Mouse (Mus musculus) retina, postnatal 1 day (tissue): ENCODE results near the gene Zbtb22.

ENCODE experiments used
- DNase-seq: peaks from one replicate; pipeline ENCODE4 v3.0.0-alpha.2; 2012

The Zbtb22 gene

DNA sequence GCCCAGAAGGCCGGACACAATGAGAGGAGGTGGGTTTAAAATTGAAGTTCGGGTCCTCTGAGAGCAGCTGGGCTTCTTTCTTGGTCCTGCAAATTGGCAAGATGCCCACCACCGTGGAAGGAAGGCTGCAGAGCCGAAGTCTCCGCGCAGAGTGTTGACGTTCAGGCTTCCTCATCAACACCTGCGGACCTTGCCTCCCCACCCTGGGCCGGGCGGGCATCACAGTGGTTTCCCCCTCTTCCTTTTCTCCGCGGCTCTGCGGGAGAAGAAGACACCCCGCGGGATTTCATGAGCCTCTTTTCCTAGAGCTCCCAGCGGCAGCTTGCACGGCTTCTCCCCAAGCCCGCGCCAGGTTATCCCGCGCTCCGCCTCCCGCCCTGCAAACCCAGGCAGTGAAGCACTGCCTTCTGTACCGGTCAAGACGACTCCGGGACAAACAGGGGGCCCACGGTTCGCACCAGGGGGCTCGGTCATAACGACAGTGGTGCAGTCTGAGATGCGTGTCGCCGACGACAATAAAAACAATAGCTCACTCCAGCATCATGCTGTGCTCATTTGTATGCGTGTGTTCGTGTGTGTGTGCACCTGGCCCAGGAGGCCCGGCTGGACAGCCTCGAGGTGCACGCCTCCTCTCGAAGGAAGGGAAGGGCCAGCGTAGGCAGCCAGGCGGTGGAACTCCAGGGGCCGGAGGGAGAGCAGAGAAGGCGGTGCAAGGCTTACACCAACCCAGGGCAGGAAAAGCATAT, 7.2 kb upstream of the Zbtb22 start:
- DNase-seq, result peak; percentile 53

DNA sequence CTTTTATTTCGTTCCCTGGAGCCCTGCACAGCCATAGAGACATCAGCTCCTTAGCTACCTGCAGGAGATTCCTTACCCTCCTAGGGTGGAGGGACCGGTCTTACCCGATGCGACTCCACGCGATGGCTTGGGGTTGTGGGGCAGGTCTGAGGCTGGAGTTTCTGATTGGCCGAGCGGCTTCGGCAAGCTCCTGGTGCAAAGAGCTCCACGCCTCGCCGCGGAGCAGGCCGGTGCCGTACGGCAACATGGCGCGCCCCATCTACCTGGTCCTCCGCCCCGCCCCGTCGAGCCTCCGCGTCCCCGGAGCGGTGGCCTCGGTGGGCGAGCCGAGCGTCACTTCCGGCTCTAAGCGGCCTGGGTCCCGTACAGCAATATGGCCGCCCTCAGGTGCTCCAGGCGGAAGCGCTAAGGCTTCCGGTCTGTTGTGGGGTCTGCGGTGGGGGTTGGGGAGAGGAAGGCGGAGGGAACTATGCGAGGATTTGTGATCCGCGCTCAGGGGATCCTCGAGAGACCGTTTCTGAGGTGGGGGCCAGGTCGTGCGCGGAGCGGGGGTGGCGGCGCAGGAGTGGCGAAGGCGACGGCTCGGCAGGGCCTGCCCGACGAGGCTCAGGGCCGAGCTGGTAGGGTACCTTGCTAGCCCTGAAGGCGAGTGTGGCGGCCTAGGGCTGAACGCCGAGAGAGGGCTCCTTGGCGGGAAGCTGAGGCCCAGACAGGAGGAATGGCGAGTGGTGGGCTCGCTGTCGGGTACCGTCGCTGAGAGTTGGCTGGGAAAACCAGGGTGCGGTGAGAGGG, 6.4 kb upstream of the Zbtb22 start, which contains the start of gene Daxx:
Gene Daxx (plus strand): TSS at position 338 of the 792 bp plus-strand sequence.
- peak; percentile 99 for DNase-seq

DNA sequence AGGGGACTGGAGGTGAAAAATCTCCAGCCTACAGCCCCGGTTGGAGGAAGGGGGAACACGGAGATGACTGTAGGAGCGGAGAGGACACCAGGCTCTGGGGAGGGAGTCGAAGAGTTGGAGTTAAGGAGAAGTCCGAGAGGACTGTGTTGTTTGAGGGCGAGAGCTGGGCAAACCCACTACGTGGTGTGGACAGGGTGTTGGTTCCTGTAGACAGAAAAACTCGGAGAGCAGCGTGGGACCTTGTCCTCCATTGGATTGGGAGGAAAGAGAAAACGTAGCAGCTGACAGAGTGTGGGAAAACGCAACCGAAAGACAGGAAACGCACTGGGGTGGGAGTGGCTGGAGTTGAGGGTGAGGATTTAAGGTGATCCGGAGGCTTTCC, 5.8 kb upstream of the Zbtb22 start:
- no peak for DNase-seq

DNA sequence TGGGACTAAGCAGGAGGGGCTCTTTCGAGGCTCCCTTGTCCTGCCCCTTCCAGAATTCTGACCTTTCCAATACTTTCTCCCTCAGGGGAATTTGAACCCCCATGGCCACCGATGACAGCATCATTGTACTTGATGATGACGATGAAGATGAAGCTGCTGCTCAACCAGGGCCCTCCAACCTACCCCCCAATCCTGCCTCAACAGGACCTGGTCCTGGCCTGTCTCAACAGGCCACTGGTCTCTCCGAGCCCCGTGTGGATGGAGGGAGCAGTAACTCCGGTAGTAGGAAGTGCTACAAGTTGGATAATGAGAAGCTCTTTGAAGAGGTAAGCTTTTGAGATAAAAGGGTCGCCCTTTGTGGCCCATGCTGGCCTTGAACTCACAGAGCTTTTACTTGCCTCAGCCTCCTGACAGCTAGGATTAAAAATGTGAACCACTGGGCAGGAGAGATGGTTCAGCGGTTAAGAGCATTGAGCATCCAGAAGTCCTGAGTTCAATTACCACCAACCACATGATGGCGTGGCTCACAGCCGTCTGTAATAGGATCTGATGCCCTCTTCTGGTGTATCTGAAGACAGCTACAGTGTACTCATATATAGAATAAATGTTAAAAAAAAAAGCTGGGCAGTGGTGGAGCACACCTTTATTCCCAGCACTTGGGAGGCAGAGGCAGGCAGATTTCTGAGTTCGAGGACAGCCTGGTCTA, 5.2 kb upstream of the Zbtb22 start:
- DNase-seq, result no peak

GRCm38 (mm10) chr17:33911052-33911812, 4.5 kb upstream of the Zbtb22 start:
- no peak for DNase-seq

DNA sequence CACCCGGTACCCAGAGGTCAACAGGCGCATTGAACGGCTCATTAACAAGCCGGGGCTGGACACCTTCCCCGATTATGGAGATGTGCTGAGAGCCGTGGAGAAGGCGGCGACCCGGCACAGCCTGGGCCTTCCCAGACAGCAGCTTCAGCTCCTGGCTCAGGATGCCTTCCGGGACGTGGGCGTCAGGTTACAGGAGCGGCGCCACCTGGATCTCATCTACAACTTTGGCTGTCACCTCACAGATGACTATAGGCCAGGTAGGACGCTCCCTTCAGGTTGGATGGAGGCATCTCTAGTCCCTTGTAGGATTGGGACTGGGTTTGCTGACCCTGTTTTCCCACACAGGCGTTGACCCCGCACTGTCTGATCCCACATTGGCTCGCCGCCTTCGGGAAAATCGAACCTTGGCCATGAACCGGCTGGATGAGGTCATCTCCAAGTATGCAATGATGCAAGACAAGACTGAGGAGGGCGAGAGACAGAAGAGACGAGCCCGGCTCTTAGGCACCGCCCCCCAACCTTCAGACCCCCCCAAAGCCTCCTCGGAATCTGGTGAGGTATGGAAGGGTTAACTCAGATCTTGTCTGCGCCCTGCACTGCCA, 3.8 kb upstream of the Zbtb22 start:
- DNase-seq, result no peak

DNA sequence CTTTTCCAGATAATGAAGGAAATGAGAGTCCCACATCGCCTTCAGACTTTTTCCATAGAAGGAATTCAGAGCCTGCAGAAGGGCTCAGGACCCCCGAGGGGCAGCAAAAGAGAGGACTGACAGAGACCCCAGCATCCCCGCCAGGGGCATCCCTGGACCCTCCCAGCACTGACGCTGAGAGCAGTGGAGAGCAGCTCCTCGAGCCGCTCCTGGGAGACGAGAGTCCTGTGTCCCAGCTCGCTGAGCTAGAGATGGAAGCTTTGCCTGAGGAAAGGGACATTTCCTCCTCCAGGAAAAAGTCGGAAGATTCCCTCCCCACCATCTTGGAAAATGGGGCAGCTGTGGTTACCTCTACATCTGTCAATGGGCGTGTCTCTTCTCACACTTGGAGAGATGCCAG, 2.4 kb upstream of the Zbtb22 start:
- DNase-seq, result no peak

DNA sequence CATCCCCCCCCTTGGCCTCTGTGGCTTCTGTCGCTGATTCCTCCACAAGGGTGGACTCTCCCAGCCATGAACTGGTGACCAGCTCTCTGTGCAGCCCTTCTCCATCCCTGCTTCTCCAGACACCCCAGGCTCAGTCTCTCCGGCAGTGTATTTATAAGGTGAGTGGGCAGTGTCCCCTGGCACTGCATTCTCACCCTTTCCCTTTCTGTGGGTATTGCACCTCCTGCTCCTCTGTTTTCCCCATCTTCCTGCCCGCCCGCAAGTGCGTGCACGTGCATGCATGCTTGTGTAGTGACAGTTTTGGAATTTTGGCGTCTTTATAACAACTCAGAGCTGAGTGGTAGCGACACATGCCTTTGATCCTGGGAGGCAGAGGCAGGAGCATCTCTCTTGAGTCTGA, 1.8 kb upstream of the Zbtb22 start:
- no peak for DNase-seq

GRCm38 (mm10) chr17:33914969-33915391, 724 bp upstream of the Zbtb22 start:
- DNase-seq, result peak; percentile 36

DNA sequence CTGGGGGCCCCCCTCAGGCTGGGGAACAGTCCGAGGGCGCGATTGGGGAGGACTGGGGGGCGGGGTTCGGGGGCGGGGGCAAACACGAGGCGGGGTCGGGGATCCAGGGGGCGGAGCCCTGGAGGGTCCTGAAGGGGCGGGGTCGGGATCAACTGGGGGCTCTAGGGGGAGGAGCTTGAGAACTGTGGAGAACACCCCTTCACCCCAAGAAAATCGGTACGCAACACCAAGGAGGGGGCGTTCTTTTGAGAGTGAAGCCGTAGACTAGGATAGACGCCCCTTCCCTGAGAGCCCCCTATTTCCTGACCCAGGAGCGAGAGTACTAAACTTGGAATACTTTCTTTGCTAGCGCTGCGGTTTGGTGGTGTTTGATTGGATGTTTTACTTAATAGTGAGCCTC, 590 bp downstream of the Zbtb22 start:
- no peak for DNase-seq

GRCm38 (mm10) chr17:33916847-33917655, 1.3 kb downstream of the Zbtb22 start:
- peak; percentile 21 for DNase-seq

DNA sequence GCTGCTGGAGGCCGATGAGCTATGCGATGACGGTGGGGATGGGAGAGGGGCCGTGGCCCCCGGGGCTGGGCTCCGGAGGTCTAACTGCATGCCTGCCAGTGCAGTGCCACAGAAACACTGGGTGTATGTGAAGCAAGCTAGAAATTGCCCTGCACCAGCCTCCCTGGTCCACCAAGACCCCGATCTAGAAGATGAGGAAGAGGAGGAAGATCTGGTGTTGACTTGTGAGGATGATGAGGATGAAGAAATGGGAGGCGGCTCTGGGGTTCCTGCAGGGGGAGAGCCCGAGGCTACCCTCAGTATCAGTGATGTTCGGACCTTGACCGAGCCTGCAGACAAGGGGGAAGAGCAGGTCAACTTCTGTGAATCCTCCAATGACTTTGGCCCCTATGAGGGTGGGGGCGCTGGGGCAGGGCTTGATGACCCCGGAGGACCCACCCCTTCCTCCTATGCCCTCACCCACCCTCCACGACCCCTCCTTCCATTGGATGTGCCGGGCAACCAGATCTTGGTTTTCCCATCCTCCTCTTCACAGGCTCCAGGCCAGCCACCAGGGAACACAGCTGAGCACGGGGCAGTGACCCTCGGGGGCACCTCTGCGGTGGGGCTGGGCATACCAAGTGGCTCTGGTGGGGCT, 2.1 kb downstream of the Zbtb22 start:
- no peak for DNase-seq

DNA sequence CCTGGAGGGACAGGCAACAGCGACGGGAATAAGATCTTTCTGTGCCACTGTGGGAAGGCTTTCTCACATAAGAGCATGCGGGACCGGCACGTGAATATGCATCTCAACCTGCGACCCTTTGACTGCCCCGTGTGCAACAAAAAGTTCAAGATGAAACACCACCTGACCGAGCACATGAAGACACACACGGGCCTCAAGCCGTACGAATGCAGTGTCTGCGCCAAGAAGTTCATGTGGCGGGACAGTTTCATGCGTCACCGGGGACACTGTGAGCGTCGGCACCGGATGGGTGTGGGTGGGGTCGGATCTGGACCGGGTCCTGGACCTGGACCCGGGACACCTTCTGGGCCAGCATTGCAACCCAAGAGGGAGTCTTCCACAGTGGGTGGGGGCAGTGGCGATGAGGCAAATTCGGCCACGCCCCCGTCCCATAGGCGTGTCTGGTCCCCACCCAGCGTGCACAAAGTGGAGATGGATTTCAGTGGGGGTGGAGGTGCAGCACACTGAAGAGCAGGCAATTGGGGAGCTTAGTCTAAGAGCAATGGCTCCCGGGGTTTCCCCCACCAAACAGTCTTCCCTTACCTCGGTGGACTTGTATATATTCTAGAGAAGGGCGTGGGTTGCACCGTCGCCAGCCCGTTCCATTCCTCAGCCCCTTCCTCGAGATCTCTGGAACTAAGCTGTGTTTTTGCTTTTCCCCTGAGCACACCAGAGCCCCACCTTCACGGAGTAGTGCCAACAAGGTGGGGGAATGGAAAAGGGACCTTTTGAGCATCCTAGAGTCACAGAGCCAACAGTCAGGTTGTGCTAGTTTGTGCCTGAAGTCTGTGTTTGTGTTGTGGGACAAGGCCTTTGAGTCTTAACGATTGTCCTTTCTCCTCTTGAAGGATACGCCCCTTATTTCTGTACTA, 2.8 kb downstream of the Zbtb22 start:
- DNase-seq, result no peak

- peak; percentile 46 for DNase-seq
Observed at GRCm38 (mm10) chr17:33919351-33920281, 3.9 kb downstream of the Zbtb22 start.

GRCm38 (mm10) chr17:33920282-33921097, 4.8 kb downstream of the Zbtb22 start:
- DNase-seq, result peak; percentile 89

DNA sequence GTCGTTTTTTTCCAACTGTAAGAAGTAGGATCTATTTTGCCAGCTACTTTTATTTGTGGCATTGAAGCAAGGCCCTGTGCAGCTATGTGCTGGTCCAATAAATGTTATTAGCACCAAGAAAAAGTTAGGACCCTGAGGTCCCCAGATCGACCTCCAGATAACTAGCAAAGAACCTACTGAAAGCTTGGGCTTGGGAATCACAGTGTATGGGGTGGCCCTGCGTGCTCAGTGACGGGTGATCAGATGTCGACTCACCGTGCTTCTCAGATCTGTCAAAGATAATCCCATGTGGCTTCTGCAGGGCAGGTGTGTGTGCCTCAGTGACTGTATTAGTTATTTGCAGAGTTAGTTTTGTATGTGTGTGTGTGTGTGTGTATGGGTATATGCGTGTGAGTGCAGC, 5.7 kb downstream of the Zbtb22 start:
- no peak for DNase-seq

DNA sequence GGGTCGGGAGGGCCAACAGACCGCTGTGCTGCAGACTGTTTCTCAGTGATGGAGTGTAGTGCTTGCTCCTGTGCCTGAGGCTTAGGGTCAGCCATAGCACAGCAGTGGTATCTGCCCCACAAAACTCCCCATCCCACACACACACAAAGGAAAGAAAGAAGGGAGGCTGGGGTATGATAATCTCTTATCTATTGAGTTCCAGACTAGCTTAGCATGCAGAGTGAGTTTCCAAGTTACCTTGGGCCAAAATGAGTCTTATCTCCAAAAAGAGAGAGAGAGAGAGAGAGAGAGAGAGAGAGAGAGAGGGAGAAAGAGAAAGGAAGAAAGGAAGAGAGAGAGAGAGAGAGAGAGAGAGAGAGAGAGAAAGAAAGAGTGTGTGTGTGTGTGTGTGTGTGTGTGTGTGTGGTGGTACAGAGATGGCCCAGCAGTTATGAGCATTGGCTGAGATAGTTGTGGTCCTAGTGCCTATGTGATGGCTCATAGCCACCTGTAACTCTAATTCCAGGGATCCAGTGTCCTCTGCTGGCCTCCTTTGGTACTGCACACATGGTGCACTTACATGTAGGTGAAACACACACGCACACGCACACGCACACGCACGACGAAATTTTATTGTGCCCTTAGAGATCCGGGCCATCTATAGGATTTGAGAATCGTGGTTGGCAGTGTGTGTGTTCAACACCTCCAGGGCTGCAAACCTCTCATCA, 9.0 kb downstream of the Zbtb22 start:
- DNase-seq, result peak; percentile 53
